Mouse (Mus musculus): ENCODE results near the gene Nr2f1. TPM values are rescaled to one million over a fixed set of nuclear protein-coding genes. Genes with fewer than 3 reads are reported as not detected.

Nr2f1 gene
- polyA plus RNA-seq, 1 experiment from 2014 or later = 4.1 TPM

DNA sequence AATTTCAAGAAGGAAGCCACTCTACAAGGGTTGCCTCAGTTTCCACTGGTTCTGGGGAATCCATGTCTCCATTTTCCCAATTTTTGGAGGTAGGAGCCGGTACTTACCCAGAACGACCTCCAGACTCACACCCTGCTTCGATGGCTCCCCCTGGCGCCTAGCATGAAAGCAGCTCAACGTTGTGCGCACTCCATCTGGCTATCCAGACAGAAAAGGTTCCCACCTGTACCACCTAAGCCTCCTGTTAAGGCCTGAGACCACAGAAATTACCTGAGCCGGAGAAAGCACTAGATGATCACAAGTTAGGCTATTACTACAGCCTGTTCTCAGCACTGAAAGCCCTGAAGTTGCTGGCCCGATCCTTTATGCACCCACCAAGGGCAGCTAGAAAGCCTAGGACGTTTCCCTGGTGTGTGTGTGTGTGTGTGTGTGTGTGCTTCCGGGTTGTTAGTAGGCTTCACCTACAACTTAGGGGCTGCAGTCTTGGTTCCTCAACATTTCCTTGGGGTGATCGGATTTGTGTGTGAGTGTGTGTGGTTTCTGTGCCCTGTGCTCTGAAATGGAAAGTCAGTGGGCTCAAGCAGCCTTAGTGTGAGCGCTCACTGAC, 13.1 kb downstream of the Nr2f1 start:
- no peak overlapping the region for H3K4me2 ChIP-seq
- no peak overlapping the region for H3K27ac ChIP-seq (replicated peaks)
- peaks cover 4% of the 10 kb centered on the region; the same call in 1 of the 2 replicates for H3K4me1 ChIP-seq
- no peaks in the 10 kb centered on the region for H3K9me3 ChIP-seq
- ATAC-seq (ENCODE audit: extremely low read depth, insufficient number of reproducible peaks, low FRiP score, low TSS enrichment) = no peak
- H3K36me3 ChIP-seq = 0 out of 2 replicates have a peak, but pooled peaks cover 3% of the 10 kb centered on the region
- no peak overlapping the region for H3K4me3 ChIP-seq
- no peak overlapping the region for H3K9ac ChIP-seq
- H3K27me3 ChIP-seq (replicated peaks) = peaks cover 96% of the 10 kb centered on the region
- 19% methylated on average over 12 of the region's 12 CpGs for WGBS

GRCm38 (mm10) chr13:78184786-78185466, 14.6 kb downstream of the Nr2f1 start:
- Histone ChIP-seq H3K36me3 (0 out of 2 replicates have a peak, but pooled peaks cover 3% of the 10 kb centered on the region), H3K9me3 (no peaks in the 10 kb centered on the region), H3K4me2 (no peak overlapping the region), H3K9ac (no peak overlapping the region), H3K4me1 (peaks cover 11% of the 10 kb centered on the region), H3K4me3 (no peak overlapping the region), H3K27me3 (replicated peaks) (peaks cover 96% of the 10 kb centered on the region), H3K27ac (replicated peaks) (no peak overlapping the region)
- 9% methylated on average over 14 of the region's 14 CpGs for WGBS
- ATAC-seq (ENCODE audit: extremely low read depth, insufficient number of reproducible peaks, low FRiP score, low TSS enrichment) = no peak

DNA sequence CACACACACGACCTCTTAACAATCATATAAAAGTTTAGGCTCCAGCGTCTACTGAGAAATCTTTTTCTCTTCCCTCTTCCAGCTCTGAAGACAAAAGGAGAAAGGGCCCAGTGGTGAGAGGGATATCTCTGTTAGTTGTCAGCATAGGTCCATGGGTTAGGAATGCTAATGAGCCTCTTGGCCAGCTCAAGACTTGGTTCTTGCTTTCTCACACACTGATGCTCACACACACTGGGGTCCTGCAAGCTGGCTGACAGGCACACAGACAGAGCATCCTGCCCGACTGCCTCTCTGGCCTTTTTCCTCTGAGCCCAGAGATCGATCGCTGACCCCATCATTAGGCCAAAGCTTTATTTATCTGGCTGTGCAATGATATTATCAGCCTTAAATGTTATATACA, 15.6 kb downstream of the Nr2f1 start:
- Histone ChIP-seq H3K4me3 (no peak overlapping the region), H3K4me2 (no peak overlapping the region), H3K36me3 (no peaks in the 10 kb centered on the region), H3K9me3 (no peaks in the 10 kb centered on the region), H3K27me3 (replicated peaks) (peaks cover 98% of the 10 kb centered on the region), H3K9ac (no peak overlapping the region), H3K27ac (replicated peaks) (no peak overlapping the region), H3K4me1 (peaks cover 19% of the 10 kb centered on the region)
- 13% methylated on average over 5 of the region's 5 CpGs for WGBS
- ATAC-seq (ENCODE audit: extremely low read depth, insufficient number of reproducible peaks, low FRiP score, low TSS enrichment) = no peak

DNA sequence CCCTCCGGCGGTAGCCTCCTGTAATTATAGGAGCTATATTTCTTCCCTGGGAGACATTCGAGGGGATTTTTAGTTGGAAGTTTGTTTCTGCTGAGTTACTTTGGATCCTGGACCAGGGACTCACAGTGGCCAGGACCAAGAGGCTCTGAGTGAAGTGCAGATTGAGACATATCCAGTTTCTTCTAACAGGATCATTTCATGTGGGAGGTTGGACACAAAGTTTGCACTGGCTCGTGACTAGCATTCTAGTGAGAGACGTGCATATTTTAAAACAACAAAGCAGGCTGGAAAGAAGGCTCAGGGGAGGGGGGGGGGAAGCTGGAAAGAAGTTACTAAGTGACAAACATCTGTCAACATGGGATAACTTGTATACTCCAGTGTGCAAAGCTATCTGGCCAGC, 16.6 kb downstream of the Nr2f1 start:
- H3K9ac ChIP-seq = no peak overlapping the region
- no peaks in the 10 kb centered on the region for H3K9me3 ChIP-seq
- no peak overlapping the region for H3K4me2 ChIP-seq
- peaks cover 100% of the 10 kb centered on the region for H3K27me3 ChIP-seq (replicated peaks)
- H3K27ac ChIP-seq (replicated peaks) = no peak overlapping the region
- ATAC-seq (ENCODE audit: extremely low read depth, insufficient number of reproducible peaks, low FRiP score, low TSS enrichment) = no peak
- H3K4me3 ChIP-seq = no peak overlapping the region
- H3K4me1 ChIP-seq = peaks cover 19% of the 10 kb centered on the region
- H3K36me3 ChIP-seq = no peaks in the 10 kb centered on the region
- WGBS = 11% methylated on average over 5 of the region's 5 CpGs

- Histone ChIP-seq H3K27ac (replicated peaks) (no peak overlapping the region), H3K36me3 (no peaks in the 10 kb centered on the region), H3K4me1 (peaks cover 19% of the 10 kb centered on the region), H3K4me3 (peak overlapping the region; percentile 43), H3K9me3 (no peaks in the 10 kb centered on the region), H3K4me2 (peak overlapping the region; percentile 65), H3K9ac (no peak overlapping the region), H3K27me3 (replicated peaks) (peaks cover 98% of the 10 kb centered on the region)
- WGBS = 6% methylated on average over 12 of the region's 14 CpGs
- ATAC-seq (ENCODE audit: extremely low read depth, insufficient number of reproducible peaks, low FRiP score, low TSS enrichment) = no peak
Measured at GRCm38 (mm10) chr13:78181930-78182558, 17.5 kb downstream of the Nr2f1 start.

DNA sequence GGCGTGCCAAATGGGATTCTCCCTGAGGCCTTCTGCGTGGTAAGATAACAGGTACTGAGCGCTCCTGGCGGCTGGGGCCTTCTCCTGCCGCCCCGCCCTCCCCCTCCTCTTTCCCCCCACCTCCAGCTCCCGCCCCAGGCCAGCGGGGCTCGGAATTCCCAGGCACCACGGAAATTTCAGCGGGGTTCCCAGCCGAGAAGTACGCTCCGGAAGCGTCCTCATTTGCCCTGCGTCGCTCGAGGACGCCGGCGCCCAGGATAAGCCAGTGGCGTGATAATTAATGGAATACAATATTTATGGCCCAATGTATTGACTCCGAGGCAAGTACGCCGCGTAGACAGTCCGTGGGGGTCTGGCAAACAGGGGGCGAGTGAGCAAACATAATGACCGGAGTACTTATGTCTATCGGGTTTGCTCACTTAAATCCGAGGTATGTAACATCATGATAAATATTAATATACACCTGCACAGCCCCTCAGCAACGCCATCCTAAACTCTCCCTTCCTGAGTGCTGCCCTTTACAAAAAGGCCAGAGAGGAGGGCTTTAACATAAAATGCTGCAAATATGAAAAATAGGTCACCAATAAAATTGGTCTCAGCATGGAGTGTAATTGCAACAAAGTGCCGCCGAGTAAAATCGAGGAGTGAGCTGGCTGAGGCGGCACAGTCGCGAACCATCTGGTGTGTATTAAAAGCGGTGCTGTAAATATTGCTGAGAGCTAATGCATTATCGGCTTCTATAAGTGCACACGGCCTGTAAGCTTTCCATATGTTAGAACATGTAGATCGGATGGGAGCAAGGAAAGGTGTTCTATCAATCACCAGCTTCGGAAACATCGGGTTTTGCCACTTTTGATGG, 18.3 kb downstream of the Nr2f1 start:
- H3K4me3 ChIP-seq = peak overlapping the region; percentile 43
- peak overlapping the region; percentile 33; the same call in 1 of the 2 replicates for H3K9ac ChIP-seq
- no peak for ATAC-seq (ENCODE audit: extremely low read depth, insufficient number of reproducible peaks, low FRiP score, low TSS enrichment)
- H3K4me2 ChIP-seq = peak overlapping the region; percentile 65
- under 1% methylated on average over 43 of the region's 44 CpGs for WGBS
- H3K9me3 ChIP-seq = no peaks in the 10 kb centered on the region
- H3K27ac ChIP-seq (replicated peaks) = no peak overlapping the region; the same call in 1 of the 2 replicates
- H3K4me1 ChIP-seq = peaks cover 19% of the 10 kb centered on the region
- no peaks in the 10 kb centered on the region for H3K36me3 ChIP-seq
- H3K27me3 ChIP-seq (replicated peaks) = peaks cover 97% of the 10 kb centered on the region

DNA sequence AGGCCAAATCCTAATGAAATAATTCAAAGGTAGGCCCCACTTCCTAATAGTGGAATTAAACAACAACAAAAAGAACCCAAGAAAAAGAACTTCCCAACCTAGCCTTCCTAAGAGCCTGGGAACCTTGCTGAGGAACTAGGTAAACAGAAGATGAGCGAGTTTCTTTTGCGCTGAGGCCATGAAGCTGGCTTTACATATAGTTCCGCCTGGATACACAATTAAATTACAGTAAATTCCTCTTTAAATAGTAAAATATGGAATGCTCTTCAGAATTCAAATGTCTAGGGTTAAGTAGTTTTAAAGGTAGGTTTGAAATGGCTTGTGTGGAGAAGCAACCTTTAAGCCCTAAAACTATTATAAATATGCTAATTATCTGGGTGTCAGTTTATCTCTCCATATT, 19.3 kb downstream of the Nr2f1 start:
- no peak overlapping the region for H3K4me2 ChIP-seq
- peaks cover 19% of the 10 kb centered on the region for H3K4me1 ChIP-seq
- WGBS = 41% methylated on average over 3 of the region's 3 CpGs
- ATAC-seq (ENCODE audit: extremely low read depth, insufficient number of reproducible peaks, low FRiP score, low TSS enrichment) = no peak
- no peak overlapping the region for H3K9ac ChIP-seq
- no peak overlapping the region for H3K4me3 ChIP-seq
- H3K27ac ChIP-seq (replicated peaks) = no peak overlapping the region
- peaks cover 97% of the 10 kb centered on the region for H3K27me3 ChIP-seq (replicated peaks)
- no peaks in the 10 kb centered on the region for H3K36me3 ChIP-seq
- H3K9me3 ChIP-seq = no peaks in the 10 kb centered on the region

GRCm38 (mm10) chr13:78179312-78180097, 20.1 kb downstream of the Nr2f1 start:
- Histone ChIP-seq H3K4me1 (peaks cover 19% of the 10 kb centered on the region), H3K4me3 (peak overlapping the region; percentile 41), H3K36me3 (no peaks in the 10 kb centered on the region), H3K4me2 (peak overlapping the region; percentile 62), H3K27ac (replicated peaks) (peak overlapping the region; percentile 58; the same call in 1 of the 2 replicates), H3K9ac (peak overlapping the region; percentile 62), H3K27me3 (replicated peaks) (peaks cover 97% of the 10 kb centered on the region), H3K9me3 (no peaks in the 10 kb centered on the region)
- no peak for ATAC-seq (ENCODE audit: extremely low read depth, insufficient number of reproducible peaks, low FRiP score, low TSS enrichment)
- WGBS = 4% methylated on average over 38 of the region's 38 CpGs

- 0 out of 2 replicates have a peak overlapping the region, but pooled peaks have one; percentile 62 for H3K9ac ChIP-seq
- peaks cover 97% of the 10 kb centered on the region for H3K27me3 ChIP-seq (replicated peaks)
- no peaks in the 10 kb centered on the region for H3K36me3 ChIP-seq
- no peak overlapping the region for H3K27ac ChIP-seq (replicated peaks)
- peak overlapping the region; percentile 41 for H3K4me3 ChIP-seq
- H3K4me2 ChIP-seq = peak overlapping the region; percentile 62
- H3K9me3 ChIP-seq = no peaks in the 10 kb centered on the region
- peaks cover 19% of the 10 kb centered on the region for H3K4me1 ChIP-seq
- WGBS = 11% methylated on average over 5 of the region's 5 CpGs
- no peak for ATAC-seq (ENCODE audit: extremely low read depth, insufficient number of reproducible peaks, low FRiP score, low TSS enrichment)
Measured at GRCm38 (mm10) chr13:78178771-78179170, 20.8 kb downstream of the Nr2f1 start.

DNA sequence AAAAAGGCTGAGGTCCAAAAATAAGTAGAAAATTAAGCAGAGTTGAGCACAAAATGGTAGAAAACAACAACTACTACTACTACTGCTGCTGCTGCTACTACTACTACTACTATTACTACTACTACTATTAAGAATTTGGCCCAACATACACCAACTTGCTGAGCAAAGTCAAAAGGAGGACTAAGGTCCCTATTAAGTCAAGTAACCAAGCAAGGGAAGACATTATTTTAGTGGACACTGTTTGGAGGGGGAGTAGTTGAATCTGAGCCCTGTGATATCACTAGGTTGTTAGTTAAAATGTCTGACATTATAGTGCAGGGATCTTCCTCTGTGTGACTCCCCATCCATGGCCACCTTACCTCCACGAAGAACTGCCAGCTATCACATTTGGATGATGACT, 21.5 kb downstream of the Nr2f1 start:
- Histone ChIP-seq H3K4me3 (no peak overlapping the region), H3K9ac (no peak overlapping the region), H3K4me2 (peak overlapping the region; percentile 62; the same call in 1 of the 2 replicates), H3K4me1 (peaks cover 19% of the 10 kb centered on the region), H3K9me3 (no peaks in the 10 kb centered on the region), H3K27ac (replicated peaks) (no peak overlapping the region), H3K36me3 (no peaks in the 10 kb centered on the region), H3K27me3 (replicated peaks) (peaks cover 95% of the 10 kb centered on the region)
- WGBS = 0% methylated on average over 1 of the region's 1 CpGs
- ATAC-seq (ENCODE audit: extremely low read depth, insufficient number of reproducible peaks, low FRiP score, low TSS enrichment) = no peak

All from heart, embryonic 13.5 days (tissue).